Mouse (Mus musculus): Measurements from ENCODE around the gene Aspg.

DNA sequence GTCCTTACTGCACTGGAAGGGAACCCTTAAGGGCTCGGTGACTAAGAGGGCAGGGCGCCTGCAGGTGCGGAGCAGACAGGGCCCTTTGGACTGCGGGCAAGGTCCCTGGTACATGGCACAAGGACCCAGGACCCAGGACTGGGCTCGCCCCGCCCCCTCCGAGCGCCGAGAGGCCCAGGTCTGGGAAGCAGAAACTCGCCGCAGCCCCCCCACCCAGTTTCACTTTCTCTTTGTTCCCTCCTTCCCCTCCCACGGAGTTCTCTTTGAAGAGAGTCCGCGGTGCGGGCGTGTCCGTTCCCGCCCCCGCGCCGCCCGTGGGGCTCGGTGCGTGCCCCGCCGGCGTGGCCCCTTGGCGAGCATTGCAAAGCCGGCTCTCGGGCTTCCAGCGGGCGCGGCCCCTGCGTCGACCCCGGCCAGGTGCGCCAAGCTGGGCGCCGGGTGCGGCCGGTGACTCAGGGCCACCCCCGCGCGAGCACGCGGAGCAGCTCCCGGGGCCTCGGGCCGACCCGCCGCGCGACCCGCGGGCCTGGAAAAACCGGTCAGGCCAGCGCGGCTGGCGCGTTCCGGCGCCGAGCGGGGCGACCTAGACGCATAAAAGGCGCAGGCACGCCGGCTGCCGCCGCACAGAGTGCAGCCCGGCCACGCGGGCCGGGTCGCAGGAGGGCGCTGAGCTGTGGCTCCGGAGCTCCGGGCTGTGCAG lies 23.8 kb downstream of the Aspg start:
- TF ChIP-seq CTCF (IDR thresholded peaks at IDR 0.05; ENCODE audit: borderline replicate concordance, insufficient read depth, low read length) (no peak), POLR2A (IDR thresholded peaks at IDR 0.05; ENCODE audit: low read depth, low read length) (no peak)

Measured in embryonic fibroblast, embryonic 13.5 days (primary cell).